Mouse (Mus musculus) hindbrain, postnatal 0 days (tissue): Measurements from ENCODE around the gene Pitpnc1. TPM values are rescaled to one million over a fixed set of nuclear protein-coding genes. Genes with fewer than 3 reads are reported as not detected.

Experiments used
- ATAC-seq: fragments of 200-750 bp; cut with Nextera tagmentation; 2 replicates; pipeline ENCODE4 v1.8.0; 2017; ENCODE audit warnings: mild to moderate bottlenecking, moderate TSS enrichment, moderate library complexity
- DNase-seq: peaks from one replicate; pipeline ENCODE4 v3.0.0-alpha.2; 2015; ENCODE audit warnings: low spot score
- H3K27ac ChIP-seq: fragments of 300-500 bp; sonication (generic); 2 replicates; pipeline ENCODE4 v1.5.1; 2014; ENCODE audit warnings: mild to moderate bottlenecking
- H3K27me3 ChIP-seq: fragments of 300-500 bp; sonication (generic); 2 replicates; pipeline ENCODE4 v1.6.1; 2014; ENCODE audit warnings: low read length, mixed read lengths; ENCODE audit not compliant: insufficient read depth
- H3K36me3 ChIP-seq: fragments of 300-500 bp; sonication (generic); 2 replicates; pipeline ENCODE4 v1.6.1; 2014; ENCODE audit warnings: low read length, mixed read lengths; ENCODE audit not compliant: insufficient read depth
- H3K4me1 ChIP-seq: fragments of 300-500 bp; sonication (generic); 2 replicates; pipeline ENCODE4 v1.6.1; 2014; ENCODE audit warnings: antibody characterized with exemption, low read length, mixed read lengths; ENCODE audit not compliant: insufficient read depth
- H3K4me2 ChIP-seq: fragments of 300-500 bp; sonication (generic); 2 replicates; pipeline ENCODE4 v1.6.1; 2014; ENCODE audit warnings: low read depth, mild to moderate bottlenecking, low read length, moderate library complexity, mixed read lengths
- H3K4me3 ChIP-seq: fragments of 300-500 bp; sonication (generic); 2 replicates; pipeline ENCODE4 v1.5.1; 2014; ENCODE audit warnings: low read length
- H3K9ac ChIP-seq: fragments of 300-500 bp; sonication (generic); replicated peaks from 2 replicates; pipeline ENCODE4 v1.6.1; 2014; ENCODE audit warnings: mild to moderate bottlenecking, low read length, moderate library complexity, mixed read lengths
- H3K9me3 ChIP-seq: fragments of 300-500 bp; sonication (generic); 2 replicates; pipeline ENCODE4 v1.6.1; 2016; ENCODE audit warnings: low read length, mixed read lengths
- CTCF ChIP-seq: IDR thresholded peaks from 2 replicates; pipeline ENCODE4 v1.5.1; 2016; ENCODE audit warnings: antibody characterized with exemption, control low read depth, low read depth
- WGBS: fragments of 180-500 bp; shearing (Covaris S2); extraction: QIAGEN DNeasy Blood & Tissue Kit; methylation state at CpG from one replicate; pipeline ENCODE4 v1.1.7; 2014; 5-methylcytosine and 5-hydroxymethylcytosine counted together
- polyA plus RNA-seq: library from polyadenylated mRNA; unstranded; fragments of >200 nt; fragmentation: Nextera tagmentation; extraction: Ambion mirVana; gene quantifications from 2 replicates; pipeline ENCODE4 v1.2.1, GENCODE M21; 2015
- total RNA-seq: library from RNA; depleted of rRNA; stranded (reverse); fragments of >200 nt; gene quantifications from 2 replicates; pipeline ENCODE4 v1.2.3, GENCODE M21; 2014

Gene Pitpnc1
- total and polyA plus RNA-seq, 2 experiments from 2014 or later, result 42.2 to 43.6 TPM

GRCm38 (mm10) chr11:107459828-107460227 lies 10.7 kb downstream of the Pitpnc1 start:
- Histone ChIP-seq H3K27me3 (no peaks in the 10 kb centered on the region), H3K4me1 (no peaks in the 10 kb centered on the region), H3K36me3 (no peaks in the 10 kb centered on the region), H3K9me3 (no peaks in the 10 kb centered on the region), H3K27ac (no peak overlapping the region), H3K4me3 (no peak overlapping the region), H3K9ac (no peak overlapping the region), H3K4me2 (no peak overlapping the region)
- TF ChIP-seq CTCF, result no peak
- WGBS, result 40% methylated on average over 7 of the region's 7 CpGs
- no peak for ATAC-seq
- no peak for DNase-seq

GRCm38 (mm10) chr11:107458986-107459385 lies 11.5 kb downstream of the Pitpnc1 start:
- no peak for TF ChIP-seq CTCF
- no peak overlapping the region for H3K9ac ChIP-seq
- no peaks in the 10 kb centered on the region for H3K27me3 ChIP-seq
- H3K4me1 ChIP-seq, result no peaks in the 10 kb centered on the region
- no peaks in the 10 kb centered on the region for H3K36me3 ChIP-seq
- H3K4me2 ChIP-seq, result no peak overlapping the region
- no peak overlapping the region for H3K27ac ChIP-seq
- H3K9me3 ChIP-seq, result no peaks in the 10 kb centered on the region
- 85% methylated on average over 7 of the region's 7 CpGs for WGBS
- no peak for ATAC-seq
- no peak for DNase-seq
- no peak overlapping the region for H3K4me3 ChIP-seq

GRCm38 (mm10) chr11:107458286-107458685 lies 12.2 kb downstream of the Pitpnc1 start:
- ATAC-seq (no peak), DNase-seq (no peak)
- Histone ChIP-seq H3K9me3 (no peaks in the 10 kb centered on the region), H3K4me1 (no peaks in the 10 kb centered on the region), H3K36me3 (no peaks in the 10 kb centered on the region), H3K4me2 (no peak overlapping the region), H3K27me3 (no peaks in the 10 kb centered on the region), H3K27ac (no peak overlapping the region), H3K9ac (no peak overlapping the region), H3K4me3 (no peak overlapping the region)
- 76% methylated on average over 12 of the region's 12 CpGs for WGBS
- TF ChIP-seq CTCF, result no peak

GRCm38 (mm10) chr11:107457282-107457681 lies 13.2 kb downstream of the Pitpnc1 start:
- Histone ChIP-seq H3K36me3 (no peaks in the 10 kb centered on the region), H3K9ac (no peak overlapping the region), H3K9me3 (no peaks in the 10 kb centered on the region), H3K4me2 (no peak overlapping the region), H3K27me3 (no peaks in the 10 kb centered on the region), H3K4me3 (no peak overlapping the region), H3K4me1 (no peaks in the 10 kb centered on the region), H3K27ac (no peak overlapping the region)
- no peak for DNase-seq
- 92% methylated on average over 3 of the region's 3 CpGs for WGBS
- no peak for TF ChIP-seq CTCF
- no peak for ATAC-seq

GRCm38 (mm10) chr11:107454546-107455462 lies 15.7 kb downstream of the Pitpnc1 start:
- WGBS, result 62% methylated on average over 19 of the region's 19 CpGs
- H3K4me2 ChIP-seq, result no peak overlapping the region
- ATAC-seq (no peak), DNase-seq (no peak)
- no peaks in the 10 kb centered on the region for H3K4me1 ChIP-seq
- no peaks in the 10 kb centered on the region for H3K27me3 ChIP-seq
- H3K27ac ChIP-seq, result no peak overlapping the region
- no peaks in the 10 kb centered on the region for H3K9me3 ChIP-seq
- no peaks in the 10 kb centered on the region for H3K36me3 ChIP-seq
- no peak overlapping the region for H3K4me3 ChIP-seq
- TF ChIP-seq CTCF, result no peak
- no peak overlapping the region for H3K9ac ChIP-seq

GRCm38 (mm10) chr11:107452053-107452452 lies 18.4 kb downstream of the Pitpnc1 start:
- DNase-seq, result no peak
- Histone ChIP-seq H3K27ac (no peak overlapping the region), H3K27me3 (no peaks in the 10 kb centered on the region), H3K9ac (no peak overlapping the region), H3K4me3 (no peak overlapping the region), H3K36me3 (no peaks in the 10 kb centered on the region), H3K4me2 (no peak overlapping the region), H3K4me1 (no peaks in the 10 kb centered on the region), H3K9me3 (no peaks in the 10 kb centered on the region)
- no peak for TF ChIP-seq CTCF
- ATAC-seq, result no peak
- WGBS, result 92% methylated on average over 7 of the region's 7 CpGs

GRCm38 (mm10) chr11:107451106-107451505 lies 19.4 kb downstream of the Pitpnc1 start:
- H3K4me1 ChIP-seq, result no peaks in the 10 kb centered on the region
- TF ChIP-seq CTCF, result no peak
- 84% methylated on average over 10 of the region's 10 CpGs for WGBS
- H3K9ac ChIP-seq, result no peak overlapping the region
- no peaks in the 10 kb centered on the region for H3K36me3 ChIP-seq
- H3K4me3 ChIP-seq, result no peak overlapping the region
- no peak overlapping the region for H3K27ac ChIP-seq
- DNase-seq, result no peak
- no peaks in the 10 kb centered on the region for H3K9me3 ChIP-seq
- no peak overlapping the region for H3K4me2 ChIP-seq
- no peaks in the 10 kb centered on the region for H3K27me3 ChIP-seq
- ATAC-seq, result no peak
